Mouse (Mus musculus) hindbrain, embryonic 15.5 days (tissue): Measurements from ENCODE around the gene Rag1. TPM values are rescaled to one million over a fixed set of nuclear protein-coding genes. Genes with fewer than 3 reads are reported as not detected.

Experiments used
- ATAC-seq: fragments of 200-750 bp; cut with Nextera tagmentation; 2 replicates; pipeline ENCODE4 v1.8.0; 2017; ENCODE audit warnings: low read depth, moderate number of reproducible peaks, moderate TSS enrichment; ENCODE audit not compliant: low FRiP score
- H3K27ac ChIP-seq: fragments of 300-500 bp; sonication (generic); replicated peaks from 2 replicates; pipeline ENCODE4 v1.5.1; 2015; ENCODE audit warnings: mild to moderate bottlenecking, inconsistent platforms
- H3K27me3 ChIP-seq: fragments of 300-500 bp; sonication (generic); 2 replicates; pipeline ENCODE4 v1.6.1; 2015; ENCODE audit warnings: control low read depth, inconsistent platforms
- H3K36me3 ChIP-seq: fragments of 300-500 bp; sonication (generic); 2 replicates; pipeline ENCODE4 v1.6.1; 2015; ENCODE audit warnings: control low read depth, inconsistent platforms
- H3K4me1 ChIP-seq: fragments of 300-500 bp; sonication (generic); replicated peaks from 2 replicates; pipeline ENCODE4 v1.6.1; 2015; ENCODE audit warnings: control low read depth, inconsistent platforms
- H3K4me2 ChIP-seq: fragments of 300-500 bp; sonication (generic); 2 replicates; pipeline ENCODE4 v1.6.1; 2015; ENCODE audit warnings: moderate library complexity, mild to moderate bottlenecking, inconsistent platforms
- H3K4me3 ChIP-seq: fragments of 300-500 bp; sonication (generic); 2 replicates; pipeline ENCODE4 v1.5.1; 2015; ENCODE audit warnings: mild to moderate bottlenecking, inconsistent platforms
- H3K9ac ChIP-seq: fragments of 300-500 bp; sonication (generic); 2 replicates; pipeline ENCODE4 v1.6.1; 2015; ENCODE audit warnings: inconsistent platforms
- H3K9me3 ChIP-seq: fragments of 300-500 bp; sonication (generic); 2 replicates; pipeline ENCODE4 v1.6.1; 2016; ENCODE audit warnings: control low read depth, inconsistent platforms
- WGBS: fragments of 180-500 bp; shearing (Covaris S2); methylation state at CpG from one replicate; pipeline ENCODE4 v1.1.7; 2015; 5-methylcytosine and 5-hydroxymethylcytosine counted together
- polyA plus RNA-seq: library from polyadenylated mRNA; unstranded; fragments of >200 nt; fragmentation: Nextera tagmentation; extraction: Ambion mirVana; gene quantifications from 2 replicates; pipeline ENCODE4 v1.2.1, GENCODE M21; 2015

The Rag1 gene
- 0.12 TPM in 2 replicates for polyA plus RNA-seq

DNA sequence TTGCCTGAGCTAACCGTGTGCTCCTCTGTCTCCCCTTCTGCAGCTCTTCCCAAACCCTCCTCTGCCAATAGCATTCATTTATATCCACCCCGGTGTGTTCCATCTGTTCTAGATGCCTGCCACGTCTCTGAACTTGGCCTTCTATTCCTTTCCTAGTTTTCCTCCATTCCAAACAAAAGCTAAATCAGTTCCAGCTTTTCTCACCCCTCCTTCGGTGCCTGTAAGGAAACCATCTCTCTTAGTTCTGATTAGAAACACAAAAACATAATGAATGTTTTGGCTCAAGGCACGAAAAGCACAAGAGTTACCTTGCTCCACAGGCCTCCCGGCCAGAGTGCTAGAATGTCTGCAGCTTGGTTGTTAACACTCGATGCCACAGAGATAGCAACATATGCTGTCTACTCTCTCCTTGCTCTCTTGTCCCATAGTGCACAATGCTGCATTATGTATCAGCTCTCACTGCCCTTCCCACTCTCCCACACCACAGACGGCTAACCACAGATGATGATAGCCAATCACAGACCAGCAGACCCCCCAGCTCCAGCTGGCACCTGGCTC, at the start of gene Rag1, which contains the start of gene B230118H07Rik:
TSS of gene Rag1 (minus strand) at position 388 of the 558 bp plus-strand sequence.
TSS of gene B230118H07Rik (minus strand) at position 419 of the 558 bp plus-strand sequence.
- H3K27me3 ChIP-seq, result 0 out of 2 replicates have a peak, but pooled peaks cover 3% of the 10 kb centered on the region
- H3K27ac ChIP-seq, result no peak within 1 kb of the TSS
- H3K4me2 ChIP-seq, result no peak within 1 kb of the TSS
- WGBS, result 30% methylated on average over 8 of the region's 8 CpGs
- no peak within 1 kb of the TSS for H3K4me3 ChIP-seq
- H3K36me3 ChIP-seq, result no peaks in the 10 kb centered on the region
- no peak within 1 kb of the TSS for H3K9ac ChIP-seq
- no peak for ATAC-seq
- H3K9me3 ChIP-seq, result no peaks in the 10 kb centered on the region
- H3K4me1 ChIP-seq, result peaks cover 10% of the 10 kb centered on the region

DNA sequence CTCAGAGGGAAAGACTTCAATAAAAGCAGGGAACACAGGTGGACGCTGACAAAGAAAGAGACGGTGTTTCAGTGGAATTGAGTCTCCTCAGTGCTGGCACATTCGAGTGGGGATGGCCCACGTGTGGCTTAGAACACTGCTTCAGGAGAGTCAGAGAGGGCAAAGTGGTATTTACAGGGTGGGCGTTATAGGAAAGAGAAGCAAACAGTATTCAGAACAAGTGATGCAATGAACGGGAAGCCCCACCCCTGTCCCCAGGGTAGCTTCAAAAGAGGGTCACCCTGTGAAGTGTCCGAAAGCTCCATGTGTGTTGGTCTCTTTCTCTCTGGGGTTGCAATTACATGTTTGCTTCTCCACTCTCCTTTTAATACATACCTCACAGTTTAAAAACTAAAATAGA, 46.3 kb upstream of the Rag1 start:
- Histone ChIP-seq H3K9ac (no peak overlapping the region), H3K4me2 (no peak overlapping the region), H3K9me3 (no peaks in the 10 kb centered on the region), H3K27me3 (no peaks in the 10 kb centered on the region), H3K27ac (no peak overlapping the region), H3K4me1 (no peaks in the 10 kb centered on the region), H3K36me3 (peaks cover 24% of the 10 kb centered on the region), H3K4me3 (no peak overlapping the region)
- no peak for ATAC-seq
- WGBS, result 88% methylated on average over 7 of the region's 7 CpGs

- H3K36me3 ChIP-seq, result peaks cover 38% of the 10 kb centered on the region
Measured at GRCm38 (mm10) chr2:101693577-101694215, 44.4 kb upstream of the Rag1 start.

GRCm38 (mm10) chr2:101693043-101693442, 43.7 kb upstream of the Rag1 start:
- H3K9ac ChIP-seq, result no peak overlapping the region
- no peak overlapping the region for H3K27ac ChIP-seq
- H3K4me2 ChIP-seq, result no peak overlapping the region
- H3K4me3 ChIP-seq, result no peak overlapping the region
- peaks cover 38% of the 10 kb centered on the region for H3K36me3 ChIP-seq
- WGBS, result 61% methylated on average over 4 of the region's 4 CpGs
- no peaks in the 10 kb centered on the region for H3K27me3 ChIP-seq
- no peaks in the 10 kb centered on the region for H3K4me1 ChIP-seq
- H3K9me3 ChIP-seq, result no peaks in the 10 kb centered on the region
- ATAC-seq, result no peak

More at GRCm38 (mm10) chr2:101693577-101694215, 44.4 kb upstream of the Rag1 start:
- 56% methylated on average over 5 of the region's 5 CpGs for WGBS
- ATAC-seq, result peak; percentile 30; the same call in 1 of the 2 replicates
- H3K27me3 ChIP-seq, result no peaks in the 10 kb centered on the region
- H3K4me1 ChIP-seq, result no peaks in the 10 kb centered on the region
- no peaks in the 10 kb centered on the region for H3K9me3 ChIP-seq
- no peak overlapping the region for H3K9ac ChIP-seq
- H3K4me2 ChIP-seq, result no peak overlapping the region
- no peak overlapping the region for H3K4me3 ChIP-seq
- H3K27ac ChIP-seq, result no peak overlapping the region

- ATAC-seq, result no peak
- 91% methylated on average over 9 of the region's 9 CpGs for WGBS
- H3K36me3 ChIP-seq, result peaks cover 38% of the 10 kb centered on the region
Measured at GRCm38 (mm10) chr2:101690252-101690827, 41.0 kb upstream of the Rag1 start.

GRCm38 (mm10) chr2:101688011-101688410, 38.7 kb upstream of the Rag1 start:
- H3K9me3 ChIP-seq, result no peaks in the 10 kb centered on the region
- no peak overlapping the region for H3K27ac ChIP-seq
- H3K27me3 ChIP-seq, result no peaks in the 10 kb centered on the region
- no peak for ATAC-seq
- no peaks in the 10 kb centered on the region for H3K4me1 ChIP-seq
- no peak overlapping the region for H3K4me2 ChIP-seq
- peaks cover 38% of the 10 kb centered on the region for H3K36me3 ChIP-seq
- no peak overlapping the region for H3K9ac ChIP-seq
- no peak overlapping the region for H3K4me3 ChIP-seq
- WGBS, result 92% methylated on average over 5 of the region's 5 CpGs

More at GRCm38 (mm10) chr2:101690252-101690827, 41.0 kb upstream of the Rag1 start:
- Histone ChIP-seq H3K27me3 (no peaks in the 10 kb centered on the region), H3K27ac (no peak overlapping the region), H3K4me3 (no peak overlapping the region), H3K9ac (no peak overlapping the region), H3K4me1 (no peaks in the 10 kb centered on the region), H3K9me3 (no peaks in the 10 kb centered on the region), H3K4me2 (no peak overlapping the region)

DNA sequence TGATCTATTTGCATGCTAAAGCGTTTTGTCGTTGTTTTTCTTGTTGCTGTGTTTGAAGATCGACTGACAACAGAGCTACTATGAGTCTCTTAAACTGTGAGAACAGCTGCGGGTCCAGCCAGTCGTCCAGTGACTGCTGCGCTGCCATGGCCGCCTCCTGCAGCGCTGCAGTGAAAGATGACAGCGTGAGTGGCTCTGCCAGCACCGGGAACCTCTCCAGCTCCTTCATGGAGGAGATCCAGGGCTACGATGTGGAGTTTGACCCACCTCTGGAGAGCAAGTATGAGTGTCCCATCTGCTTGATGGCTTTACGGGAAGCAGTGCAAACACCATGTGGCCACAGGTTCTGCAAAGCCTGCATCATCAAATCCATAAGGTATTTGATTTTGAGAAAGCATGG, 35.1 kb upstream of the Rag1 start:
- 80% methylated on average over 12 of the region's 12 CpGs for WGBS
- H3K4me3 ChIP-seq, result no peak overlapping the region
- H3K9me3 ChIP-seq, result no peaks in the 10 kb centered on the region
- no peak overlapping the region for H3K9ac ChIP-seq
- peaks cover 3% of the 10 kb centered on the region; the same call in 1 of the 2 replicates for H3K4me1 ChIP-seq
- no peaks in the 10 kb centered on the region for H3K27me3 ChIP-seq
- no peak overlapping the region for H3K27ac ChIP-seq
- no peak for ATAC-seq
- peaks cover 15% of the 10 kb centered on the region; the same call in 1 of the 2 replicates for H3K36me3 ChIP-seq
- H3K4me2 ChIP-seq, result no peak overlapping the region

- Histone ChIP-seq H3K4me3 (peak overlapping the region; percentile 79), H3K36me3 (no peaks in the 10 kb centered on the region), H3K4me1 (peaks cover 13% of the 10 kb centered on the region; the same call in 1 of the 2 replicates), H3K9me3 (no peaks in the 10 kb centered on the region), H3K27me3 (no peaks in the 10 kb centered on the region), H3K9ac (peak overlapping the region; percentile 73), H3K4me2 (peak overlapping the region; percentile 78), H3K27ac (no peak overlapping the region)
- no peak for ATAC-seq
- WGBS, result 2% methylated on average over 15 of the region's 15 CpGs
Measured at GRCm38 (mm10) chr2:101679164-101679784, 30.0 kb upstream of the Rag1 start.

GRCm38 (mm10) chr2:101678236-101679021, 29.1 kb upstream of the Rag1 start, which contains the start of gene Traf6:
Traf6 (plus strand) TSS chr2:101678429.
- Histone ChIP-seq H3K9ac (peak within 1 kb of the TSS; percentile 73), H3K4me2 (peak within 1 kb of the TSS; percentile 78), H3K9me3 (no peaks in the 10 kb centered on the region), H3K36me3 (no peaks in the 10 kb centered on the region), H3K27ac (peak within 1 kb of the TSS; percentile 30), H3K4me3 (peak within 1 kb of the TSS; percentile 79), H3K27me3 (no peaks in the 10 kb centered on the region), H3K4me1 (peaks cover 13% of the 10 kb centered on the region; the same call in 1 of the 2 replicates)
- WGBS, result under 1% methylated on average over 60 of the region's 68 CpGs
- ATAC-seq, result peak; percentile 86

- 83% methylated on average over 3 of the region's 3 CpGs for WGBS
- H3K4me3 ChIP-seq, result no peak overlapping the region
- H3K4me1 ChIP-seq, result peaks cover 3% of the 10 kb centered on the region; the same call in 1 of the 2 replicates
- H3K27me3 ChIP-seq, result no peaks in the 10 kb centered on the region
- no peak overlapping the region for H3K27ac ChIP-seq
- no peak for ATAC-seq
- no peak overlapping the region for H3K9ac ChIP-seq
- no peaks in the 10 kb centered on the region for H3K36me3 ChIP-seq
- no peaks in the 10 kb centered on the region for H3K9me3 ChIP-seq
- H3K4me2 ChIP-seq, result no peak overlapping the region
Measured at GRCm38 (mm10) chr2:101673547-101673946, 24.2 kb upstream of the Rag1 start.

DNA sequence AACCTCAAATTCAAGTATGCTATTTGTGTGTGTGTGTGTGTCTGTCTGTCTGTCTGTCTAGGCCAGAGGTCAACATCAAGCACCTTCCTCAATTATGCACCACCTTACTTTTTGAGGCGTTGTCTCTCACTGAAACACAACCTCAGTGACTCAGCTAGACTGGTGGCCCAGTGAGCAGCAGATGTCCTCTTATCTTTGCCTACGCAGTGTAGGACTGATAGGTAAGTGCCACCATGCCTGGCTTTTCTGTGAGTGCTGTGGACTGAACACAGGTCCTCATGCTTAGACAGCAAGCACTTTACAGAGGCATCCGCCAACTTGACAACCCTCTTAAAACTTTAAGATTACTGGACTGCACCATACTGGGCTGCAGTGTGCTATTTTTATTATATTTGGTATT, 19.4 kb upstream of the Rag1 start:
- Histone ChIP-seq H3K4me3 (no peak overlapping the region), H3K27ac (no peak overlapping the region), H3K4me1 (0 out of 2 replicates have a peak, but pooled peaks cover 4% of the 10 kb centered on the region), H3K9me3 (no peaks in the 10 kb centered on the region), H3K27me3 (no peaks in the 10 kb centered on the region), H3K36me3 (no peaks in the 10 kb centered on the region), H3K9ac (no peak overlapping the region), H3K4me2 (no peak overlapping the region)
- ATAC-seq, result no peak
- WGBS, result 94% methylated on average over 3 of the region's 3 CpGs
